Mouse (Mus musculus) intestine, embryonic 16.5 days (tissue): ENCODE data around the gene Cnih2. TPM values are rescaled to one million over a fixed set of nuclear protein-coding genes. Genes with fewer than 3 reads are reported as not detected.

Source experiments
- polyA plus RNA-seq: library from polyadenylated mRNA; unstranded; fragments of >200 nt; fragmentation: Nextera tagmentation; extraction: Ambion mirVana; gene quantifications from 2 replicates; pipeline ENCODE4 v1.2.1, GENCODE M21; 2015

Cnih2 gene
- polyA plus RNA-seq, 1 experiment from 2014 or later: 8.1 TPM

Other genes starting within 250 kb of the Cnih2 start
- gene Ctsf, start 243.4 kb downstream of the Cnih2 start, polyA plus RNA-seq: 24.0 and 26.3 TPM in 2 replicates
- 1.1 and 1.3 TPM in 2 replicates for gene Actn3, start 220.6 kb downstream of the Cnih2 start, polyA plus RNA-seq
- 10.9 and 11.1 TPM in 2 replicates for gene Zdhhc24, start 219.9 kb downstream of the Cnih2 start, polyA plus RNA-seq
- gene Bbs1, start 191.9 kb downstream of the Cnih2 start, polyA plus RNA-seq: 2.4 and 2.8 TPM in 2 replicates
- gene Dpp3, start 170.2 kb downstream of the Cnih2 start, polyA plus RNA-seq: 137 and 138 TPM in 2 replicates
- 1.3 and 1.6 TPM in 2 replicates for gene Peli3, start 155.4 kb downstream of the Cnih2 start, polyA plus RNA-seq
- gene Mrpl11, start 136.4 kb downstream of the Cnih2 start, polyA plus RNA-seq: 88.1 and 98.2 TPM in 2 replicates
- 0.13 and 0.22 TPM in 2 replicates for gene Npas4, start 108.2 kb downstream of the Cnih2 start, polyA plus RNA-seq
- 4.5 and 5.4 TPM in 2 replicates for gene Slc29a2, start 74.7 kb downstream of the Cnih2 start, polyA plus RNA-seq
- gene B4gat1, start 59.7 kb downstream of the Cnih2 start, polyA plus RNA-seq: 34.2 and 39.3 TPM in 2 replicates
- 0.92 and 1.5 TPM in 2 replicates for gene AC124502.3, start 59.6 kb downstream of the Cnih2 start, polyA plus RNA-seq
- 43.7 and 44.1 TPM in 2 replicates for gene Brms1, start 57.2 kb downstream of the Cnih2 start, polyA plus RNA-seq
- 2.5 and 2.8 TPM in 2 replicates for gene Rin1, start 48.0 kb downstream of the Cnih2 start, polyA plus RNA-seq
- 42.8 and 49.6 TPM in 2 replicates for gene Cd248, start 30.4 kb downstream of the Cnih2 start, polyA plus RNA-seq
- 4.7 and 5.1 TPM in 2 replicates for gene Tmem151a, start 13.0 kb downstream of the Cnih2 start, polyA plus RNA-seq
- gene Yif1a, start 10.0 kb downstream of the Cnih2 start, polyA plus RNA-seq: 155 and 176 TPM in 2 replicates
- gene Rab1b, start 8.6 kb upstream of the Cnih2 start, polyA plus RNA-seq: 241 and 244 TPM in 2 replicates
- 12.7 and 13.6 TPM in 2 replicates for gene Klc2, start 20.0 kb upstream of the Cnih2 start, polyA plus RNA-seq
- 11.4 and 13.8 TPM in 2 replicates for gene Pacs1, start 174.6 kb upstream of the Cnih2 start, polyA plus RNA-seq
- 265 and 280 TPM in 2 replicates for gene Sf3b2, start 196.9 kb upstream of the Cnih2 start, polyA plus RNA-seq
- gene Gal3st3, start 199.8 kb upstream of the Cnih2 start, polyA plus RNA-seq: 1.5 and 1.9 TPM in 2 replicates
- gene Catsper1, start 237.2 kb upstream of the Cnih2 start, polyA plus RNA-seq: not detected in 2 replicates